Mouse (Mus musculus) colon, adult 2 months (tissue): ENCODE measurements around the gene Zeb2. TPM values are rescaled to one million over a fixed set of nuclear protein-coding genes. Genes with fewer than 3 reads are reported as not detected.

Source experiments
- polyA plus RNA-seq: library from polyadenylated mRNA; depleted of rRNA; stranded (reverse); fragments of >200 nt; gene quantifications from 2 replicates; pipeline ENCODE4 v1.2.3, GENCODE M21; 2012; rRNA removed

Zeb2 gene
- 7.1 and 8.7 TPM in 2 replicates for polyA plus RNA-seq

GRCm38 (mm10) chr2:45117087-45117561 is at the start of gene Zeb2:
Gene Zeb2 (minus strand): TSS chr2:45117395.

Other genes starting within 250 kb of the Zeb2 start
- gene Gtdc1, start 189.7 kb downstream of the Zeb2 start, polyA plus RNA-seq = 1.1 and 1.2 TPM in 2 replicates